Mouse (Mus musculus): Measurements from ENCODE around the gene Galnt9.

Gene Galnt9

GRCm38 (mm10) chr5:110543951-110544690 lies at the start of gene Galnt9:
Gene Galnt9, plus strand, starts transcription at chr5:110544355.
- DNase-seq (ENCODE audit: low spot score in 2 of 2), result peak; percentile 54 to 64

- DNase-seq (ENCODE audit: low spot score in 2 of 2), result no peak
These were observed 49.8 kb upstream of the Galnt9 start for GRCm38 (mm10) chr5:110494396-110494795.

- no peak for DNase-seq (ENCODE audit: low spot score in 2 of 2)
These were observed 49.1 kb upstream of the Galnt9 start for GRCm38 (mm10) chr5:110495051-110495450.

GRCm38 (mm10) chr5:110497556-110497955 lies 46.6 kb upstream of the Galnt9 start:
- DNase-seq (ENCODE audit: low spot score in 2 of 2), result no peak

- no peak for DNase-seq (ENCODE audit: low spot score in 2 of 2)
These were observed 46.1 kb upstream of the Galnt9 start for GRCm38 (mm10) chr5:110498071-110498470.

- no peak for DNase-seq (ENCODE audit: low spot score in 2 of 2)
These were observed 43.9 kb upstream of the Galnt9 start for GRCm38 (mm10) chr5:110500233-110500632.

- DNase-seq (ENCODE audit: low spot score in 2 of 2), result no peak
These were observed 40.8 kb upstream of the Galnt9 start for GRCm38 (mm10) chr5:110503361-110503760.

GRCm38 (mm10) chr5:110505611-110506294 lies 38.4 kb upstream of the Galnt9 start:
- no peak for DNase-seq (ENCODE audit: low spot score in 2 of 2)

GRCm38 (mm10) chr5:110506295-110506616 lies 37.9 kb upstream of the Galnt9 start:
- DNase-seq (ENCODE audit: low spot score in 2 of 2), result no peak

- DNase-seq (ENCODE audit: low spot score in 2 of 2), result no peak
These were observed 37.3 kb upstream of the Galnt9 start for GRCm38 (mm10) chr5:110506856-110507255.

- DNase-seq (ENCODE audit: low spot score in 2 of 2), result no peak
These were observed 36.2 kb upstream of the Galnt9 start for GRCm38 (mm10) chr5:110507943-110508342.

- DNase-seq (ENCODE audit: low spot score in 2 of 2), result no peak
These were observed 33.8 kb upstream of the Galnt9 start for GRCm38 (mm10) chr5:110510357-110510756.

- DNase-seq (ENCODE audit: low spot score in 2 of 2), result no peak
These were observed 30.4 kb upstream of the Galnt9 start for GRCm38 (mm10) chr5:110513791-110514190.

- DNase-seq (ENCODE audit: low spot score in 2 of 2), result no peak
These were observed 29.5 kb upstream of the Galnt9 start for GRCm38 (mm10) chr5:110514694-110515093.

GRCm38 (mm10) chr5:110516390-110516789 lies 27.8 kb upstream of the Galnt9 start:
- no peak for DNase-seq (ENCODE audit: low spot score in 2 of 2)

- no peak for DNase-seq (ENCODE audit: low spot score in 2 of 2)
These were observed 25.9 kb upstream of the Galnt9 start for GRCm38 (mm10) chr5:110518086-110518783.

GRCm38 (mm10) chr5:110520974-110521373 lies 23.2 kb upstream of the Galnt9 start:
- peak in 1 of 2 experiments; percentile 52 for DNase-seq (ENCODE audit: low spot score in 2 of 2)

GRCm38 (mm10) chr5:110521822-110522221 lies 22.3 kb upstream of the Galnt9 start:
- DNase-seq (ENCODE audit: low spot score in 2 of 2), result peak; percentile 41 to 47

- DNase-seq (ENCODE audit: low spot score in 2 of 2), result peak in 1 of 2 experiments; percentile 42
These were observed 20.9 kb upstream of the Galnt9 start for GRCm38 (mm10) chr5:110523296-110523695.

GRCm38 (mm10) chr5:110525701-110526100 lies 18.5 kb upstream of the Galnt9 start:
- DNase-seq (ENCODE audit: low spot score in 2 of 2), result no peak

- DNase-seq (ENCODE audit: low spot score in 2 of 2), result no peak
These were observed 17.6 kb upstream of the Galnt9 start for GRCm38 (mm10) chr5:110526556-110526955.

GRCm38 (mm10) chr5:110531091-110531490 lies 13.1 kb upstream of the Galnt9 start:
- DNase-seq (ENCODE audit: low spot score in 2 of 2), result no peak

GRCm38 (mm10) chr5:110534402-110534801 lies 9.8 kb upstream of the Galnt9 start:
- no peak for DNase-seq (ENCODE audit: low spot score in 2 of 2)
